In genomic region chr1:161077243-161077642, GRCm38 (mm10) we compare ENCODE assay signal across 26 mouse cellular contexts. TPM values are rescaled to one million over a fixed set of nuclear protein-coding genes. Genes with fewer than 3 reads are reported as not detected.
A peak's percentile ranks its signal among the peaks of the same experiment; 100 is the strongest.
DNase-seq lines count a peak whose midpoint lies in the region; ATAC-seq and TF ChIP-seq lines count a peak whose summit lies in the region.
"Had no signal": no experiment of that assay in that cellular context is flagged by ENCODE, and none has a peak within 500 bp of the region (broad histone marks: within the 10 kb centered on the region; RNA-seq: fewer than 3 reads in every experiment).

No protein-coding gene starts in this region.

- no peaks in the 10 kb centered on the region for H3K27me3 ChIP-seq in liver, postnatal 0 days (ENCODE audit: insufficient read depth, low read length)
- no peaks in the 10 kb centered on the region for H3K27me3 ChIP-seq in kidney, embryonic 14.5 days (ENCODE audit: control insufficient read depth, insufficient read depth, low read length)
- H3K27me3 ChIP-seq: embryonic facial prominence, embryonic 13.5 days; forebrain, embryonic 12.5 days; forebrain, embryonic 15.5 days; heart, embryonic 13.5 days had no signal

- no peak for DNase-seq in liver, postnatal 0 days
- DNase-seq in liver = no peak
- DNase-seq in ovary, adult 18-20 months (ENCODE audit: low spot score) = no peak
- no peak for DNase-seq in adrenal gland, postnatal 25 days
- DNase-seq: adrenal gland, adult 8-10 months; adrenal gland, postnatal 36 days; cerebellum, adult 18-20 months; cerebellum, adult 9-11 months; cerebellum, postnatal 25 days; embryo, embryonic 11 days; gastrocnemius, postnatal 25 days; heart, postnatal 14 days; heart, postnatal 4 days had no signal

- no peak for ATAC-seq in liver, postnatal 0 days
- ATAC-seq in common myeloid progenitor, adult 5-6 weeks (replicated peaks; ENCODE audit: low read depth, poor library complexity, severe bottlenecking) = peak; percentile 53; the same call in 1 of the 2 replicates
- peak; percentile 74 for ATAC-seq in megakaryocyte, adult 5-6 weeks (ENCODE audit: poor library complexity, severe bottlenecking)
- ATAC-seq in kidney, embryonic 14.5 days (ENCODE audit: low FRiP score, low TSS enrichment) = no peak
- ATAC-seq: activated CD4-positive, CD25-positive, alpha-beta regulatory T cell, adult 4 months; CD4-positive, CD25-positive, alpha-beta regulatory T cell, adult 4 months; forebrain, embryonic 15.5 days; hindbrain, postnatal 0 days had no signal

- no peak for TF ChIP-seq CTCF in liver, postnatal 0 days (IDR thresholded peaks at IDR 0.05; ENCODE audit: low read depth)

- peaks cover 49% of the 10 kb centered on the region for H3K36me3 ChIP-seq in liver, postnatal 0 days (replicated peaks; ENCODE audit: insufficient read depth, low read length)
- peaks cover 49% of the 10 kb centered on the region for H3K36me3 ChIP-seq in kidney, embryonic 14.5 days (ENCODE audit: control insufficient read depth, insufficient read depth, low read length)

- no peak overlapping the region for H3K4me2 ChIP-seq in liver, postnatal 0 days (ENCODE audit: low read depth, low read length)
- H3K4me2 ChIP-seq in kidney, embryonic 14.5 days (replicated peaks; ENCODE audit: low read depth, low read length) = no peak overlapping the region
- H3K4me2 ChIP-seq: embryonic facial prominence, embryonic 13.5 days; forebrain, embryonic 12.5 days; forebrain, embryonic 15.5 days; heart, embryonic 13.5 days; hindbrain, embryonic 14.5 days had no signal

- TF ChIP-seq EP300 in liver, postnatal 0 days (IDR thresholded peaks at IDR 0.05; ENCODE audit: low read depth) = no peak

- peaks cover 30% of the 10 kb centered on the region for H3K4me1 ChIP-seq in liver, postnatal 0 days (ENCODE audit: insufficient read depth)
- peaks cover 14% of the 10 kb centered on the region for H3K4me1 ChIP-seq in kidney, embryonic 14.5 days (ENCODE audit: control insufficient read depth, insufficient read depth, low read length)

- H3K9ac ChIP-seq in liver, postnatal 0 days (replicated peaks) = no peak overlapping the region
- no peak overlapping the region for H3K9ac ChIP-seq in kidney, embryonic 14.5 days (ENCODE audit: low read depth, low read length)
- H3K9ac ChIP-seq: embryonic facial prominence, embryonic 13.5 days; forebrain, embryonic 12.5 days; forebrain, embryonic 15.5 days; heart, embryonic 13.5 days; hindbrain, embryonic 14.5 days had no signal

- H3K4me3 ChIP-seq in liver, postnatal 0 days (ENCODE audit: low read depth, low read length) = no peak overlapping the region
- H3K4me3 ChIP-seq in kidney, embryonic 14.5 days (ENCODE audit: low read length) = no peak overlapping the region
- H3K4me3 ChIP-seq: embryonic facial prominence, embryonic 10.5 days; embryonic facial prominence, embryonic 13.5 days; erythroblast, embryonic 14.5 days; forebrain, embryonic 12.5 days; forebrain, embryonic 15.5 days; heart, embryonic 13.5 days had no signal

- 77% methylated on average over 3 of the region's 3 CpGs for WGBS in liver, postnatal 0 days (ENCODE audit: insufficient replicate concordance)
- 93% methylated on average over 3 of the region's 3 CpGs for WGBS in kidney, embryonic 14.5 days

- 0 out of 2 replicates have a peak overlapping the region, but pooled peaks have one; percentile 40 for H3K27ac ChIP-seq in liver, postnatal 0 days (ENCODE audit: low read depth)
- no peak overlapping the region for H3K27ac ChIP-seq in kidney, embryonic 14.5 days (ENCODE audit: low read depth, low read length)
- H3K27ac ChIP-seq: embryonic facial prominence, embryonic 10.5 days; embryonic facial prominence, embryonic 13.5 days; forebrain, embryonic 12.5 days; forebrain, embryonic 15.5 days; heart, embryonic 13.5 days; hindbrain, embryonic 14.5 days; hindbrain, postnatal 0 days had no signal

- H3K9me3 ChIP-seq in liver, postnatal 0 days (ENCODE audit: low read length) = no peaks in the 10 kb centered on the region
- H3K9me3 ChIP-seq in kidney, embryonic 14.5 days (ENCODE audit: control insufficient read depth, low read length) = no peaks in the 10 kb centered on the region
- H3K9me3 ChIP-seq: embryonic facial prominence, embryonic 10.5 days; embryonic facial prominence, embryonic 13.5 days; forebrain, embryonic 12.5 days; forebrain, embryonic 15.5 days; heart, embryonic 13.5 days had no signal

RNA-seq across cellular contexts. Expression of gene Cenpl, which starts 6.7 kb away (rescaled TPM):
- 19.5 and 20.2 TPM in 2 replicates for polyA plus RNA-seq in liver, postnatal 0 days (2015; fragmentation: Nextera tagmentation; extraction: Ambion mirVana)
- 6.4 and 8.0 TPM in 2 replicates for total RNA-seq in common myeloid progenitor, adult 5-6 weeks (2017)
- total RNA-seq in megakaryocyte, adult 5-6 weeks (2015) = 42.7 and 56.4 TPM in 2 replicates
- 7.7 and 13.0 TPM in 2 replicates for total RNA-seq in megakaryocyte, adult 5-6 weeks (2017)
- polyA plus RNA-seq in kidney, embryonic 14.5 days (2014; fragmentation: Nextera tagmentation; extraction: Ambion mirVana) = 32.7 and 36.2 TPM in 2 replicates
- 4.3 and 5.2 TPM in 2 replicates for total RNA-seq in adrenal gland, postnatal 25 days (2021)

RNA-seq across cellular contexts. Expression of gene Dars2, which starts 6.8 kb away (rescaled TPM):
- 13.8 and 16.2 TPM in 2 replicates for polyA plus RNA-seq in liver, postnatal 0 days (2015; fragmentation: Nextera tagmentation; extraction: Ambion mirVana)
- total RNA-seq in common myeloid progenitor, adult 5-6 weeks (2017) = 33.7 and 38.1 TPM in 2 replicates
- 18.3 and 20.9 TPM in 2 replicates for total RNA-seq in megakaryocyte, adult 5-6 weeks (2015)
- total RNA-seq in megakaryocyte, adult 5-6 weeks (2017) = 12.8 and 15.3 TPM in 2 replicates
- polyA plus RNA-seq in kidney, embryonic 14.5 days (2014; fragmentation: Nextera tagmentation; extraction: Ambion mirVana) = 26.6 and 45.4 TPM in 2 replicates
- total RNA-seq in adrenal gland, postnatal 25 days (2021) = 33.6 and 35.1 TPM in 2 replicates

RNA-seq across cellular contexts. Expression of gene Zbtb37, which starts 42.6 kb away (rescaled TPM):
- polyA plus RNA-seq in liver, postnatal 0 days (2015; fragmentation: Nextera tagmentation; extraction: Ambion mirVana) = 2.0 and 2.3 TPM in 2 replicates
- total RNA-seq in common myeloid progenitor, adult 5-6 weeks (2017) = 6.5 and 8.7 TPM in 2 replicates
- 5.2 and 5.8 TPM in 2 replicates for total RNA-seq in megakaryocyte, adult 5-6 weeks (2015)
- 7.0 TPM in 2 replicates for total RNA-seq in megakaryocyte, adult 5-6 weeks (2017)
- 11.0 and 13.3 TPM in 2 replicates for polyA plus RNA-seq in kidney, embryonic 14.5 days (2014; fragmentation: Nextera tagmentation; extraction: Ambion mirVana)
- total RNA-seq in adrenal gland, postnatal 25 days (2021) = 13.8 and 27.0 TPM in 2 replicates
- polyA plus RNA-seq: erythroblast, embryonic 14.5 days had no signal

RNA-seq across cellular contexts. Expression of gene Klhl20, which starts 54.1 kb away (rescaled TPM):
- 3.6 and 3.9 TPM in 2 replicates for polyA plus RNA-seq in liver, postnatal 0 days (2015; fragmentation: Nextera tagmentation; extraction: Ambion mirVana)
- 17.2 and 22.6 TPM in 2 replicates for total RNA-seq in common myeloid progenitor, adult 5-6 weeks (2017)
- 28.1 and 30.4 TPM in 2 replicates for total RNA-seq in megakaryocyte, adult 5-6 weeks (2015)
- 20.3 and 23.0 TPM in 2 replicates for total RNA-seq in megakaryocyte, adult 5-6 weeks (2017)
- polyA plus RNA-seq in kidney, embryonic 14.5 days (2014; fragmentation: Nextera tagmentation; extraction: Ambion mirVana) = 10.6 and 17.2 TPM in 2 replicates
- 19.3 and 22.0 TPM in 2 replicates for total RNA-seq in adrenal gland, postnatal 25 days (2021)

Comparison
In these comparisons a context has a peak if more than half of its experiments do, and no peak if none do; other contexts are left out.
1. ATAC-seq: peak in common myeloid progenitor, adult 5-6 weeks (single experiment) and megakaryocyte, adult 5-6 weeks (single experiment); none in liver, postnatal 0 days (single experiment) and kidney, embryonic 14.5 days (single experiment).